ENCODE assay signal across 11 mouse cellular contexts in the genomic region with DNA sequence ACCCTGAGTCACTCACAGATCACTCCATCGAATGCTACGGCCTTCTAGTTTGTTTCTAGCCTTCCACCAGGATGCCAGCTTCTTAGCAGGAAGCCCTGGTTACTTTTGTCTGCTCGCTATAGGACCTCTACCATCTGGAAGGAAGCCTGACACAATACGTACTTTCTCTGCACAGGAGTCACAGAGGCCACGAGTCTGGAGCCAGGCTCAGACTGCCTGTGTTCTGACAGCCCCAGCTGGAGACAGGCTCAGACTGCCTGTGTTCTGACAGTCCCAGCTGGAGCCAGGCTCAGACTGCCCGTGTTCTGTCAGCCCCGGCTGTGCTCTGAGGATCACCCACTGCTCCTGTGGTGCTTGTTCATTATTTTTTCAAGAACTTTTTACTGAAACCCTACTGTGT. TPM values are rescaled to one million over a fixed set of nuclear protein-coding genes. Genes with fewer than 3 reads are reported as not detected.
DNase-seq lines count a peak whose midpoint lies in the region; ATAC-seq and TF ChIP-seq lines count a peak whose summit lies in the region.
"Had no signal": no experiment of that assay in that cellular context is flagged by ENCODE, and none has a peak within 500 bp of the region (broad histone marks: within the 10 kb centered on the region; RNA-seq: fewer than 3 reads in every experiment).

No protein-coding gene starts in this region.

- no peak overlapping the region for H3K4me3 ChIP-seq in forebrain, embryonic 14.5 days (ENCODE audit: low read depth, low read length)
- H3K4me3 ChIP-seq in forebrain, embryonic 11.5 days (ENCODE audit: low read depth, low read length): no peak overlapping the region
- H3K4me3 ChIP-seq in lung, embryonic 14.5 days (ENCODE audit: low read depth, low read length): no peak overlapping the region
- H3K4me3 ChIP-seq in forebrain, embryonic 16.5 days (replicated peaks; ENCODE audit: low read length): no peak overlapping the region
- no peak overlapping the region for H3K4me3 ChIP-seq in midbrain, embryonic 13.5 days (replicated peaks)

- no peak for TF ChIP-seq CTCF in lung, embryonic 14.5 days (IDR thresholded peaks at IDR 0.05; ENCODE audit: low read depth)

- H3K4me2 ChIP-seq in forebrain, embryonic 14.5 days (ENCODE audit: low read length): no peak overlapping the region
- H3K4me2 ChIP-seq in forebrain, embryonic 11.5 days (ENCODE audit: low read depth, low read length, severe bottlenecking): no peak overlapping the region
- H3K4me2 ChIP-seq in lung, embryonic 14.5 days: no peak overlapping the region
- H3K4me2 ChIP-seq in forebrain, embryonic 16.5 days (ENCODE audit: low read length): no peak overlapping the region
- H3K4me2 ChIP-seq in midbrain, embryonic 13.5 days (replicated peaks): no peak overlapping the region

- ATAC-seq in forebrain, embryonic 14.5 days: no peak
- ATAC-seq in forebrain, embryonic 11.5 days (replicated peaks; ENCODE audit: low FRiP score): no peak
- ATAC-seq in lung, embryonic 14.5 days (ENCODE audit: insufficient read depth): peak; percentile 89
- ATAC-seq in forebrain, embryonic 16.5 days: peak; percentile 49
- peak; percentile 67; the same call in 1 of the 2 replicates for ATAC-seq in midbrain, embryonic 13.5 days

- peak; percentile 31 for DNase-seq in forebrain, embryonic 14.5 days (ENCODE audit: low spot score)
- DNase-seq in forebrain, embryonic 11.5 days (ENCODE audit: low spot score): no peak
- DNase-seq in lung, embryonic 14.5 days: peak; percentile 74
- DNase-seq in lung, postnatal 36 days: no peak
- DNase-seq in cerebellum, postnatal 4 days (ENCODE audit: low spot score in 2 of 2): no peak
- no peak for DNase-seq in urinary bladder, postnatal 4 days (ENCODE audit: low spot score in 2 of 2)
- DNase-seq: B cell, adult 2 months; gastrocnemius, postnatal 36 days had no signal

- H3K9me3 ChIP-seq in forebrain, embryonic 14.5 days (replicated peaks; ENCODE audit: control insufficient read depth, low read length): no peaks in the 10 kb centered on the region
- no peaks in the 10 kb centered on the region for H3K9me3 ChIP-seq in forebrain, embryonic 11.5 days (ENCODE audit: control insufficient read depth, low read length)
- no peaks in the 10 kb centered on the region for H3K9me3 ChIP-seq in lung, embryonic 14.5 days (ENCODE audit: low read depth, low read length)
- no peaks in the 10 kb centered on the region for H3K9me3 ChIP-seq in forebrain, embryonic 16.5 days (ENCODE audit: control insufficient read depth, low read length)
- no peaks in the 10 kb centered on the region for H3K9me3 ChIP-seq in midbrain, embryonic 13.5 days

- WGBS in forebrain, embryonic 14.5 days: 28% methylated on average over 7 of the region's 7 CpGs
- 19% methylated on average over 7 of the region's 7 CpGs for WGBS in forebrain, embryonic 11.5 days
- WGBS in lung, embryonic 14.5 days: 36% methylated on average over 7 of the region's 7 CpGs
- 27% methylated on average over 7 of the region's 7 CpGs for WGBS in forebrain, embryonic 16.5 days
- WGBS in midbrain, embryonic 13.5 days: 23% methylated on average over 7 of the region's 7 CpGs

- no peaks in the 10 kb centered on the region for H3K36me3 ChIP-seq in forebrain, embryonic 14.5 days (ENCODE audit: control insufficient read depth, insufficient read depth, low read length)
- no peaks in the 10 kb centered on the region for H3K36me3 ChIP-seq in forebrain, embryonic 11.5 days (ENCODE audit: control insufficient read depth, insufficient read depth, low read length)
- H3K36me3 ChIP-seq in lung, embryonic 14.5 days (ENCODE audit: insufficient read depth): no peaks in the 10 kb centered on the region
- no peaks in the 10 kb centered on the region for H3K36me3 ChIP-seq in forebrain, embryonic 16.5 days (ENCODE audit: control insufficient read depth, insufficient read depth)
- no peaks in the 10 kb centered on the region for H3K36me3 ChIP-seq in midbrain, embryonic 13.5 days

- H3K4me1 ChIP-seq in forebrain, embryonic 14.5 days (ENCODE audit: control insufficient read depth, insufficient read depth, low read length): no peaks in the 10 kb centered on the region
- peaks cover under 1% of the 10 kb centered on the region; the same call in 1 of the 2 replicates for H3K4me1 ChIP-seq in forebrain, embryonic 11.5 days (replicated peaks; ENCODE audit: control insufficient read depth, insufficient read depth, low read length)
- H3K4me1 ChIP-seq in lung, embryonic 14.5 days (ENCODE audit: insufficient read depth): peaks cover 11% of the 10 kb centered on the region
- no peaks in the 10 kb centered on the region for H3K4me1 ChIP-seq in forebrain, embryonic 16.5 days (replicated peaks; ENCODE audit: control insufficient read depth, insufficient read depth, low read length)
- peaks cover 13% of the 10 kb centered on the region for H3K4me1 ChIP-seq in midbrain, embryonic 13.5 days (replicated peaks)

- H3K9ac ChIP-seq in forebrain, embryonic 14.5 days (ENCODE audit: low read length): no peak overlapping the region
- no peak overlapping the region for H3K9ac ChIP-seq in forebrain, embryonic 11.5 days (ENCODE audit: low read length)
- H3K9ac ChIP-seq in lung, embryonic 14.5 days: no peak overlapping the region
- H3K9ac ChIP-seq in forebrain, embryonic 16.5 days (replicated peaks; ENCODE audit: low read depth, low read length): no peak overlapping the region
- no peak overlapping the region for H3K9ac ChIP-seq in midbrain, embryonic 13.5 days (replicated peaks)

- H3K27ac ChIP-seq in forebrain, embryonic 14.5 days (ENCODE audit: low read depth, low read length): no peak overlapping the region
- H3K27ac ChIP-seq in forebrain, embryonic 11.5 days (ENCODE audit: low read depth, low read length): no peak overlapping the region
- H3K27ac ChIP-seq in lung, embryonic 14.5 days (ENCODE audit: low read depth): peak overlapping the region; percentile 19; the same call in 1 of the 2 replicates
- no peak overlapping the region for H3K27ac ChIP-seq in forebrain, embryonic 16.5 days (ENCODE audit: low read length)
- no peak overlapping the region for H3K27ac ChIP-seq in midbrain, embryonic 13.5 days

- H3K27me3 ChIP-seq in forebrain, embryonic 14.5 days (replicated peaks; ENCODE audit: control insufficient read depth, insufficient read depth, low read length): no peaks in the 10 kb centered on the region
- H3K27me3 ChIP-seq in forebrain, embryonic 11.5 days (ENCODE audit: control insufficient read depth, insufficient read depth, low read length): no peaks in the 10 kb centered on the region
- H3K27me3 ChIP-seq in lung, embryonic 14.5 days (ENCODE audit: insufficient read depth, low read length): no peaks in the 10 kb centered on the region
- H3K27me3 ChIP-seq in forebrain, embryonic 16.5 days (replicated peaks; ENCODE audit: control insufficient read depth, insufficient read depth, low read length): no peaks in the 10 kb centered on the region
- no peaks in the 10 kb centered on the region for H3K27me3 ChIP-seq in midbrain, embryonic 13.5 days

RNA-seq across cellular contexts. Expression of a gene that starts 10.8 kb away (rescaled TPM):
- polyA plus RNA-seq in forebrain, embryonic 14.5 days (2014; fragmentation: Nextera tagmentation; extraction: Ambion mirVana): 17.2 and 21.5 TPM in 2 replicates
- 19.8 and 20.2 TPM in 2 replicates for polyA plus RNA-seq in forebrain, embryonic 11.5 days (2014; fragmentation: Nextera tagmentation; extraction: Ambion mirVana)
- polyA plus RNA-seq in lung, embryonic 14.5 days (2014; fragmentation: Nextera tagmentation; extraction: Ambion mirVana): 29.4 and 31.0 TPM in 2 replicates
- polyA plus RNA-seq in forebrain, embryonic 16.5 days (2015; fragmentation: Nextera tagmentation; extraction: Ambion mirVana): 24.7 and 27.9 TPM in 2 replicates
- 21.7 and 21.8 TPM in 2 replicates for polyA plus RNA-seq in midbrain, embryonic 13.5 days (2015; fragmentation: Nextera tagmentation; extraction: Ambion mirVana)

RNA-seq across cellular contexts. Expression of a gene that starts 42.6 kb away (rescaled TPM):
- 0.24 TPM in 1 of 2 replicates, not detected in the other for polyA plus RNA-seq in forebrain, embryonic 14.5 days (2014; fragmentation: Nextera tagmentation; extraction: Ambion mirVana)
- polyA plus RNA-seq in forebrain, embryonic 11.5 days (2014; fragmentation: Nextera tagmentation; extraction: Ambion mirVana): not detected in 2 replicates
- not detected in 2 replicates for polyA plus RNA-seq in lung, embryonic 14.5 days (2014; fragmentation: Nextera tagmentation; extraction: Ambion mirVana)
- polyA plus RNA-seq in forebrain, embryonic 16.5 days (2015; fragmentation: Nextera tagmentation; extraction: Ambion mirVana): not detected in 2 replicates
- 0.30 and 0.83 TPM in 2 replicates for polyA plus RNA-seq in midbrain, embryonic 13.5 days (2015; fragmentation: Nextera tagmentation; extraction: Ambion mirVana)
- polyA plus RNA-seq: limb, embryonic 14.5 days had no signal

Comparison
In these comparisons a context has a peak if more than half of its experiments do, and no peak if none do; other contexts are left out.
1. ATAC-seq: peak in lung, embryonic 14.5 days (single experiment), forebrain, embryonic 16.5 days (single experiment) and midbrain, embryonic 13.5 days (single experiment); none in forebrain, embryonic 14.5 days (single experiment) and forebrain, embryonic 11.5 days (single experiment).
2. DNase-seq: peak in forebrain, embryonic 14.5 days (single experiment) and lung, embryonic 14.5 days (single experiment); none in forebrain, embryonic 11.5 days (single experiment), lung, postnatal 36 days (single experiment), cerebellum, postnatal 4 days (0 of 2) and urinary bladder, postnatal 4 days (0 of 2).